Mouse (Mus musculus): Measurements from ENCODE around the gene Paf1. TPM values are rescaled to one million over a fixed set of nuclear protein-coding genes. Genes with fewer than 3 reads are reported as not detected.

Paf1 gene
- polyA plus RNA-seq, 1 experiment from 2014 or later: 26.2 TPM

GRCm38 (mm10) chr7:28378769-28379651 is 13.7 kb upstream of the Paf1 start:
- H3K9ac ChIP-seq: peak overlapping the region; percentile 80
- H3K27me3 ChIP-seq: no peaks in the 10 kb centered on the region
- peak; percentile 55 for ATAC-seq (ENCODE audit: insufficient read depth)
- peak overlapping the region; percentile 95 for H3K4me2 ChIP-seq
- H3K4me1 ChIP-seq (replicated peaks): peaks cover 98% of the 10 kb centered on the region
- no peaks in the 10 kb centered on the region for H3K9me3 ChIP-seq (replicated peaks)
- peak overlapping the region; percentile 94 for H3K27ac ChIP-seq (replicated peaks)
- H3K36me3 ChIP-seq (replicated peaks): peaks cover 9% of the 10 kb centered on the region
- under 1% methylated on average over 53 of the region's 53 CpGs for WGBS (ENCODE audit: insufficient replicate concordance)
- peak overlapping the region; percentile 71 for H3K4me3 ChIP-seq (replicated peaks)

GRCm38 (mm10) chr7:28380237-28381016 is 12.3 kb upstream of the Paf1 start, which contains the start of gene Zfp36:
Gene Zfp36, minus strand, starts transcription at chr7:28380253.
- no peaks in the 10 kb centered on the region for H3K27me3 ChIP-seq
- 24% methylated on average over 17 of the region's 17 CpGs for WGBS (ENCODE audit: insufficient replicate concordance)
- ATAC-seq (ENCODE audit: insufficient read depth): no peak
- H3K4me3 ChIP-seq (replicated peaks): peak within 1 kb of the TSS; percentile 71
- peaks cover 97% of the 10 kb centered on the region for H3K4me1 ChIP-seq (replicated peaks)
- no peaks in the 10 kb centered on the region for H3K9me3 ChIP-seq (replicated peaks)
- peaks cover 11% of the 10 kb centered on the region for H3K36me3 ChIP-seq (replicated peaks)
- H3K9ac ChIP-seq: peak within 1 kb of the TSS; percentile 80
- peak within 1 kb of the TSS; percentile 95 for H3K4me2 ChIP-seq
- H3K27ac ChIP-seq (replicated peaks): peak within 1 kb of the TSS; percentile 94

GRCm38 (mm10) chr7:28381017-28381790 is 11.5 kb upstream of the Paf1 start:
- Histone ChIP-seq H3K27ac (replicated peaks) (peak overlapping the region; percentile 94), H3K4me1 (replicated peaks) (peaks cover 97% of the 10 kb centered on the region)
- 2% methylated on average over 30 of the region's 30 CpGs for WGBS (ENCODE audit: insufficient replicate concordance)

GRCm38 (mm10) chr7:28381938-28382337 is 10.8 kb upstream of the Paf1 start:
- Histone ChIP-seq H3K4me3 (replicated peaks) (peak overlapping the region; percentile 57), H3K27ac (replicated peaks) (peak overlapping the region; percentile 94), H3K9me3 (replicated peaks) (no peaks in the 10 kb centered on the region), H3K27me3 (no peaks in the 10 kb centered on the region), H3K9ac (peak overlapping the region; percentile 64), H3K4me1 (replicated peaks) (peaks cover 96% of the 10 kb centered on the region), H3K36me3 (replicated peaks) (peaks cover 19% of the 10 kb centered on the region), H3K4me2 (peak overlapping the region; percentile 95)
- WGBS (ENCODE audit: insufficient replicate concordance): under 1% methylated on average over 20 of the region's 20 CpGs
- ATAC-seq (ENCODE audit: insufficient read depth): peak; percentile 29

More at GRCm38 (mm10) chr7:28381017-28381790, 11.5 kb upstream of the Paf1 start:
- Histone ChIP-seq H3K36me3 (replicated peaks) (peaks cover 17% of the 10 kb centered on the region), H3K9me3 (replicated peaks) (no peaks in the 10 kb centered on the region), H3K4me2 (peak overlapping the region; percentile 95), H3K27me3 (no peaks in the 10 kb centered on the region), H3K4me3 (replicated peaks) (peak overlapping the region; percentile 57), H3K9ac (peak overlapping the region; percentile 64)
- ATAC-seq (ENCODE audit: insufficient read depth): peak; percentile 25

GRCm38 (mm10) chr7:28382347-28382951 is 10.3 kb upstream of the Paf1 start:
- peak overlapping the region; percentile 48 for H3K9ac ChIP-seq
- peak overlapping the region; percentile 95 for H3K4me2 ChIP-seq
- H3K36me3 ChIP-seq (replicated peaks): peaks cover 19% of the 10 kb centered on the region
- peak overlapping the region; percentile 57 for H3K4me3 ChIP-seq (replicated peaks)
- ATAC-seq (ENCODE audit: insufficient read depth): peak; percentile 4
- H3K27me3 ChIP-seq: no peaks in the 10 kb centered on the region
- WGBS (ENCODE audit: insufficient replicate concordance): 4% methylated on average over 12 of the region's 12 CpGs
- no peaks in the 10 kb centered on the region for H3K9me3 ChIP-seq (replicated peaks)
- H3K4me1 ChIP-seq (replicated peaks): peaks cover 90% of the 10 kb centered on the region
- H3K27ac ChIP-seq (replicated peaks): peak overlapping the region; percentile 94

GRCm38 (mm10) chr7:28382981-28383396 is 9.8 kb upstream of the Paf1 start:
- peak; percentile 53 for ATAC-seq (ENCODE audit: insufficient read depth)
- under 1% methylated on average over 11 of the region's 11 CpGs for WGBS (ENCODE audit: insufficient replicate concordance)
- Histone ChIP-seq H3K27ac (replicated peaks) (peak overlapping the region; percentile 94), H3K27me3 (no peaks in the 10 kb centered on the region), H3K4me3 (replicated peaks) (peak overlapping the region; percentile 57), H3K9me3 (replicated peaks) (no peaks in the 10 kb centered on the region), H3K36me3 (replicated peaks) (peaks cover 18% of the 10 kb centered on the region), H3K4me2 (peak overlapping the region; percentile 95), H3K4me1 (replicated peaks) (peaks cover 85% of the 10 kb centered on the region), H3K9ac (peak overlapping the region; percentile 48)

GRCm38 (mm10) chr7:28383606-28384005 is 9.1 kb upstream of the Paf1 start:
- peak overlapping the region; percentile 95 for H3K4me2 ChIP-seq
- H3K36me3 ChIP-seq (replicated peaks): peaks cover 22% of the 10 kb centered on the region
- 36% methylated on average over 4 of the region's 4 CpGs for WGBS (ENCODE audit: insufficient replicate concordance)
- no peak for ATAC-seq (ENCODE audit: insufficient read depth)
- no peaks in the 10 kb centered on the region for H3K9me3 ChIP-seq (replicated peaks)
- H3K27ac ChIP-seq (replicated peaks): peak overlapping the region; percentile 94
- no peaks in the 10 kb centered on the region for H3K27me3 ChIP-seq
- no peak overlapping the region for H3K4me3 ChIP-seq (replicated peaks)
- H3K4me1 ChIP-seq (replicated peaks): peaks cover 84% of the 10 kb centered on the region
- H3K9ac ChIP-seq: peak overlapping the region; percentile 15; the same call in 1 of the 2 replicates

GRCm38 (mm10) chr7:28384162-28384561 is 8.6 kb upstream of the Paf1 start:
- Histone ChIP-seq H3K4me1 (replicated peaks) (peaks cover 80% of the 10 kb centered on the region), H3K4me2 (no peak overlapping the region; the same call in 1 of the 2 replicates), H3K36me3 (replicated peaks) (peaks cover 28% of the 10 kb centered on the region), H3K27me3 (no peaks in the 10 kb centered on the region), H3K9me3 (replicated peaks) (no peaks in the 10 kb centered on the region), H3K4me3 (replicated peaks) (no peak overlapping the region), H3K9ac (no peak overlapping the region), H3K27ac (replicated peaks) (peak overlapping the region; percentile 94)
- no peak for ATAC-seq (ENCODE audit: insufficient read depth)
- WGBS (ENCODE audit: insufficient replicate concordance): 50% methylated on average over 6 of the region's 6 CpGs

- WGBS (ENCODE audit: insufficient replicate concordance): 77% methylated on average over 9 of the region's 9 CpGs
- Histone ChIP-seq H3K27ac (replicated peaks) (peak overlapping the region; percentile 62), H3K4me1 (replicated peaks) (peaks cover 69% of the 10 kb centered on the region), H3K4me2 (no peak overlapping the region), H3K27me3 (no peaks in the 10 kb centered on the region), H3K4me3 (replicated peaks) (no peak overlapping the region), H3K36me3 (replicated peaks) (peaks cover 38% of the 10 kb centered on the region), H3K9me3 (replicated peaks) (no peaks in the 10 kb centered on the region), H3K9ac (no peak overlapping the region)
- no peak for ATAC-seq (ENCODE audit: insufficient read depth)
Measured at GRCm38 (mm10) chr7:28385196-28385595, 7.6 kb upstream of the Paf1 start.

- no peak overlapping the region for H3K4me2 ChIP-seq
- H3K4me1 ChIP-seq (replicated peaks): peaks cover 64% of the 10 kb centered on the region
Measured at GRCm38 (mm10) chr7:28386007-28386406, 6.7 kb upstream of the Paf1 start.

More at GRCm38 (mm10) chr7:28386007-28386406, 6.7 kb upstream of the Paf1 start:
- no peaks in the 10 kb centered on the region for H3K27me3 ChIP-seq
- H3K27ac ChIP-seq (replicated peaks): peak overlapping the region; percentile 62
- peaks cover 45% of the 10 kb centered on the region for H3K36me3 ChIP-seq (replicated peaks)
- no peak overlapping the region for H3K4me3 ChIP-seq (replicated peaks)
- no peak overlapping the region for H3K9ac ChIP-seq
- H3K9me3 ChIP-seq (replicated peaks): no peaks in the 10 kb centered on the region
- WGBS (ENCODE audit: insufficient replicate concordance): 41% methylated on average over 7 of the region's 7 CpGs
- ATAC-seq (ENCODE audit: insufficient read depth): no peak
